Mouse (Mus musculus) Muller cell, postnatal 12 days (primary cell): ENCODE results near the gene Cntn1.

Experiments used
- DNase-seq: peaks from one replicate; pipeline ENCODE4 v3.0.0-alpha.2; 2015; ENCODE audit errors: inconsistent ontology term

The Cntn1 gene

DNA sequence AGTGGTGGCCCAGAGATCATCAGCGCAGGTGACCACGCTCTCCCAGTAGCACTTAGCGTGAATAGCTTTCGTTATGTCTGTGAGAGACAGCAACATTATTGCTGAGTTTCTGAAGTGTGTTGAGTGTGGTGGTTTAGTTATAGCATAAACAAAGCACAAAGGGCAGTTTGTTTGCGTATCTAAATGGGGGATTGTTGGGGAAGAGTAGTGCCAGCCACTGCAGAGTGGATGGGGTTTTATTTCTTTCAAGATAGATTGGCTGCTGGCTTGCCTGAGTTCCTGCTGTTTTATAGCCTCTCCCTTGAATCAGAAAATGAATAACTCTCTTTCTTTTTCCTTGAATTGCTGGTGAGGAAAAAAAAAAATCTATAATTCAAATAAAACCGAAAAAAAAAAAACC is 86.1 kb downstream of the Cntn1 start:
- DNase-seq, result peak; percentile 12

DNA sequence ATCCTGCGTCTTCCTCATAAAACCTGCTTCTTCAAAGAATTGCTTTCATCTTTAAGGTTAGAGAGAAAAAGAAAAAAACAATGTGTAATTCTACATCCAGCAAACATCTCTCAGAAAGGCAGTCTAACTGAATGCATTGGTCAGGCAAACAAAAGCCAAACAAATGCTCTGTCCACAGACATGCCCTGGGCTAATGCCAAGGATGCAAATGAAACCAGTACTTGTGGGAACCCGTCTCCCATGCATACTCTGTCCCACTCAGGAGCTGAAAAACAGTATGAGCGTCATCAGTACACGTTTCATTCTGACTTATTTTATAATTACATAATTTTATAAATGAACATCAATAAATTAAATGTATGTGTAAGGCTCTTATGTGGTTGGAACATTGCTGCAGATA is 91.0 kb downstream of the Cntn1 start:
- DNase-seq, result peak; percentile 33

GRCm38 (mm10) chr15:92154921-92155320 is 104.0 kb downstream of the Cntn1 start:
- DNase-seq, result peak; percentile 24

GRCm38 (mm10) chr15:92160855-92161162 is 109.8 kb downstream of the Cntn1 start:
- DNase-seq, result no peak

DNA sequence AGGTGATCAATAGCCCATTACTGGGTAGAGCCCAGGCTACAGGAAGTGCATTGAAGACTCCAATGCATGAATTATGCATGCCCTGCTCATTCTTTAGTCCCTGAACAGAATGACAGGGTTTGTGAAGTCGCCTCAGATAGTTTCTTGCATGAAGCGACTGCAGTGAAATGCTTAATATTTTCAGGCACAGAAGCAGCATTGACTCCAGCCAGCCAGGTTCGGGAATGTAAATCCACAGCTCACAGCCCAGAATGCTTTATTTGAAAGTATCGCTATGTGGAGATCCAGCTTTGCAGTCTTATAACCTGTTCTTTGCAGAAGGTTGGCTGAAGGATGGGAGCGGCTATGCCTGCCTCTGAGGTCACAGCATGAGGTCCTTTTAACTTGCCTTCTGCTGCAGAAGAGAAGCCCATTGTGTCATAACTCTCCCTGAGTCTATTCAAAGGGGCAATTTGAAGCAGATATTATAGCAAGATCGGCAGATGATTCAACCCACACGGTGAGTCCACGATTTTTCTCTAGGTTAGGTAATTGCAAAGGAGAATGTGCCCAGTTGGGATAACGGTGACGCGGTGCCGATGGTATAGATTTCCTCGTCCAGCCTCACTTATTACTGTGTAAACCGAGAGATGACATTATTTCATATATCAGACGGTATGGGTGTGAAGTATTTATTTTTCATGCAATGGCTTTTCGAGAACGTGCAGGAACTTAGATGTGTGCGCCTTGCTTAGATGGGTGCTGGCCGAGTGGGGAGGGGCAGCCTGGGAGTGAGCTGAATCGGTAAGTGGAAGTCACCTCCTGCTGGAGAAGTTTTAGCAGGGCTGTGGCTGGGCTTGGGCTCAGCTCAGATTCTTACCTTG is 110.4 kb downstream of the Cntn1 start:
- peak; percentile 50 for DNase-seq

- no peak for DNase-seq
These were observed 111.9 kb downstream of the Cntn1 start for GRCm38 (mm10) chr15:92162835-92163234.

DNA sequence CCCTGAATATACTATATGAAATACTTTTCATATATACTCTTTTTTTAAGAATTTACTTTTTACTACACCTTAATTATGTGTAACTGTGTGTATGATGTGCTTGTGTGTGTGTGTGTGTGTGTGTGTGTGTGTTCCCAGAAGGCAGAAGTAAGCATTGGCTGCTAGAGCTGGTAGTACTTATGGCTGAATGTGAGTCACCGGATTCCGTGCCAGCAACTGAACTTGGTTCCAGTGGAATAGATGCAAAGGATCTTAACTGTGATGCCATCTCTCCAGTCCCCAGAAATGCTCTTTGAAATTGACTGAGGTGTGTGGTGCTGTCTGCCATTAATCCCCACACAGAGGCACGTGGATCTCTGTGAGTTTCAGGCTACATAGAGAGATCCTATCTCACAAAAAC is 113.2 kb downstream of the Cntn1 start:
- peak; percentile 32 for DNase-seq

GRCm38 (mm10) chr15:92166266-92166665 is 115.3 kb downstream of the Cntn1 start:
- no peak for DNase-seq

- DNase-seq, result no peak
These were observed 124.8 kb downstream of the Cntn1 start for GRCm38 (mm10) chr15:92175739-92176138.

DNA sequence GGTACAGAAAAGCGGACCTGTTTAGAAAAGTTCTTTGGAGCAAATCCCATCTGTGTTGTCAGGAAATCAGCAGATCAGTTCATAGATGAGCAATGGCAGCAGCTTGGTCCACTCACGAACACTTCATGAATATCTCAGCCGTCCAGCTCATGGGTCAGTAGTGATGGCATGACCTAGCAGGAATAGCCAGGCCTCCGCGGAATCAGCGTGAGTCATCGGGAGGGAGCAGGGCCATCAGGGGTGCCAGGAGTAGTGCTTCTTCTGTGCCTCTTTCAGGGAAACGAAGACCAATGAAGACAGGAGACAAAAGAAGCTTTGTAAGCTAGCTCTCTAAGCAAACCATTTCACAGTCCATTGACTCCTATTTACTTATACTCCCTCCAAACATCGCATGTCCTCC is 126.4 kb downstream of the Cntn1 start:
- DNase-seq, result peak; percentile 89

- no peak for DNase-seq
These were observed 134.5 kb downstream of the Cntn1 start for GRCm38 (mm10) chr15:92185484-92185883.

- DNase-seq, result peak; percentile 73
These were observed 139.0 kb downstream of the Cntn1 start for GRCm38 (mm10) chr15:92190000-92190399.

GRCm38 (mm10) chr15:92200326-92200985 is 149.5 kb downstream of the Cntn1 start:
- DNase-seq, result no peak

- DNase-seq, result no peak
These were observed 155.7 kb downstream of the Cntn1 start for GRCm38 (mm10) chr15:92206695-92207094.

GRCm38 (mm10) chr15:92209778-92210177 is 158.8 kb downstream of the Cntn1 start:
- DNase-seq, result no peak

- DNase-seq, result no peak
These were observed 159.7 kb downstream of the Cntn1 start for GRCm38 (mm10) chr15:92210486-92211235.

- peak; percentile 39 for DNase-seq
These were observed 164.9 kb downstream of the Cntn1 start for GRCm38 (mm10) chr15:92215841-92216240.

DNA sequence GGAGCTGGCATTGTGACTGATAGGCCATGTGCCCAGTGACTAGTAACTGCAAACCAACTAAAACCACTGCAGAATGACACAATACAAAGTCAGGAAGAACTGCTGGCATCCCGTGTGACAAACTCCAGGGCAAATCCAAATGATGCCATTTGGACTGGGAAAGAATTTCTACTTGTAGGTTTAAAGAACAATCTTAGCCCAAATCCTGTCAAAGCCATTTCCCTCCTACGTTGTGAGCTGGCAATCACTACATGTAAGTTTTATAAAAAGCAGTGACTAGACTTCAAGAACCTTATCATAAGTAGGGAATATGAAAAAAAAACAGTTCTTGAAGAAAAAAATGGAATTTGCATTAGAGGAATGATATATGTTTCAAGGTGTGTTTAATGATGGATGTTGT is 170.5 kb downstream of the Cntn1 start:
- DNase-seq, result no peak

DNA sequence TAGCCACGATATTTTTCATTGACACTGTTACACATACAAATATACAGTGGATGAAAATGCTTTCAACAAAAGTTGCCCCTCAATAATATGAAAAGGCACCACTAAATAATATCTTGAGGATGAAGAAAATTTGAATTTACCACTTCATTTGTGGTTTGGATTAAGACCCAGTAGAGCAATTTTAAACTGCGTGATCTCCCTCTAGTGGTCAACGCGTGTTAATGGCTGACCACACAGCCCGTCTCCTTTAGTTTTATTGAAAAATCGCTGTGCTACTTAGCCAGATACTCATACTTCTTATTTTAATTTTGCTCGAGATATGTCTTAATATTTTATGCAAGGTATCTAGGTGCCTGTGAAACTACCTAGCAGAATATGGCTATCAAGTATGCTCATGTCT is 180.4 kb downstream of the Cntn1 start:
- peak; percentile 36 for DNase-seq

- DNase-seq, result no peak
These were observed 184.9 kb downstream of the Cntn1 start for GRCm38 (mm10) chr15:92235836-92236235.

DNA sequence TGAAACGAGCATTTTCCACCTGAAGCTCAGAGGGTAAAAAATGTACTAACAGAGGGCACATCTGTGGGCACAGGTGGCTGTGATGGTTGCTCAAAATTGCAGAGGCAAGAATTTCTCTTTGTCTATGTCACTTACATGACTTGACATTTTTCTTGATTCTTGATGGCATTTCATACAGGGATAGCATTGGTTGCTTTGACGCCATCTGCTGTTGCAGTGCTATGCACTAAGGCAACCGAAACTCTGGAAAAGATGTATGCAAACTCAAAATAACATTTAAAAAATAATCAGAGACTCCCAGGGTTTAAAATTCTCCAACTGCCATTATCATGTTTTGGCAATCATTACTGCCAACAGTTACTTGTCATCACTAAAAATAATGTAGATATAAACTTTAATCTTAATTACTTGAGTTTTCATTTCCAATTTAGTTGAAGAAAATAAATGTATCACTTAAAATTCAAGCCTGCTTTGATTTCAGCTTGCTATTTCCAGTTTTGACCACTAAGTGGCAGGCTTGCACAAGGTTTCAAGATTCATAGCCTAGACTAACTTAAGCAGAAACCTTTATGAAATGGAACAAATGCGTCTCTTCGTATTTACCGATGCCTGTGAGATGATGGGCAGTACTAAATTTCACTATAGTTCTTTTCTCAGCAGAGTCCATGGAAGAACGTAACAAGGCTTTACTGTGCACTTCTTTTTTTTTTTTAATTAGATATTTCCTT is 214.2 kb downstream of the Cntn1 start:
- DNase-seq, result peak; percentile 43

DNA sequence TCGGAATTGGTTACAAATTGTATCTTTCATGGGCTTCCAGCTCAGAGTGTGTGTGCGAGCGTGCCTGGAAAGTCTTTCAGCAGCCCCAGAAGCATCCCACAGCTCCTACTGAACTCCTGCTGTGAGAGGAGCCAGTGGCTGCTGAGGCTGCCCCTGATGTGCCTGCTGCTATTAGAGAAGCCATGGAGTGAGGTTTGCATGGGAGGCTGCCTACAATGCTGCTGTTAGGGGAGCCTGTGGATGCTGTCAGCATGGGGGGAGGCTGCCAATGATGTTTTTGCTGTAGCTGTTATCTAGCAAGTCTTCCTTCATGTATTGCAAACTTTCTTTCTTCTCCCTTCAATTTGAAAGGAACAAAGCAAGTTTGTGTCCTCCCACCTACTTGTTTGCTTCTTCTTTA is 217.4 kb downstream of the Cntn1 start:
- DNase-seq, result peak; percentile 15
